ENCODE assay signal across 8 mouse cellular contexts in genomic region chr7:123964559-123965142, GRCm38 (mm10). TPM values are rescaled to one million over a fixed set of nuclear protein-coding genes. Genes with fewer than 3 reads are reported as not detected.
DNase-seq lines count a peak whose midpoint lies in the region; ATAC-seq lines count a peak whose summit lies in the region.

No protein-coding gene starts in this region.

- no peaks in the 10 kb centered on the region for H3K4me1 ChIP-seq in midbrain, embryonic 11.5 days (ENCODE audit: control insufficient read depth, insufficient read depth, low read length)
- H3K4me1 ChIP-seq in midbrain, embryonic 16.5 days (ENCODE audit: control insufficient read depth, insufficient read depth, low read length), result no peaks in the 10 kb centered on the region
- H3K4me1 ChIP-seq in embryonic facial prominence, embryonic 12.5 days, result no peaks in the 10 kb centered on the region

- no peak for DNase-seq in frontal cortex, postnatal 14 days (ENCODE audit: low spot score in 2 of 2)
- DNase-seq in midbrain, embryonic 11.5 days (ENCODE audit: low spot score, missing footprints), result peak; percentile 86
- peak; percentile 76 for DNase-seq in retina, postnatal 1 day
- DNase-seq in thymus, postnatal 14 days, result no peak
- DNase-seq in layer of hippocampus, postnatal 25 days (ENCODE audit: extremely low spot score in 1 of 2, low spot score in 1 of 2), result no peak

- no peak overlapping the region for H3K4me2 ChIP-seq in midbrain, embryonic 11.5 days
- no peak overlapping the region for H3K4me2 ChIP-seq in midbrain, embryonic 16.5 days (ENCODE audit: low read length)
- no peak overlapping the region for H3K4me2 ChIP-seq in embryonic facial prominence, embryonic 12.5 days (replicated peaks)

- H3K4me3 ChIP-seq in midbrain, embryonic 11.5 days (ENCODE audit: low read depth, low read length), result no peak overlapping the region
- H3K4me3 ChIP-seq in midbrain, embryonic 16.5 days (ENCODE audit: low read depth, low read length), result no peak overlapping the region
- H3K4me3 ChIP-seq in embryonic facial prominence, embryonic 12.5 days, result no peak overlapping the region

- no peak overlapping the region for H3K9ac ChIP-seq in midbrain, embryonic 11.5 days (ENCODE audit: low read length)
- H3K9ac ChIP-seq in midbrain, embryonic 16.5 days (ENCODE audit: low read depth, low read length), result no peak overlapping the region
- no peak overlapping the region for H3K9ac ChIP-seq in embryonic facial prominence, embryonic 12.5 days

- H3K9me3 ChIP-seq in midbrain, embryonic 11.5 days (ENCODE audit: control insufficient read depth, low read length), result no peaks in the 10 kb centered on the region
- H3K9me3 ChIP-seq in midbrain, embryonic 16.5 days (replicated peaks; ENCODE audit: control insufficient read depth, low read length, poor library complexity, severe bottlenecking), result 0 out of 2 replicates have a peak, but pooled peaks cover 2% of the 10 kb centered on the region
- H3K9me3 ChIP-seq in embryonic facial prominence, embryonic 12.5 days, result peaks cover 4% of the 10 kb centered on the region

- no peaks in the 10 kb centered on the region for H3K27me3 ChIP-seq in midbrain, embryonic 11.5 days (ENCODE audit: control insufficient read depth, insufficient read depth, low read length)
- H3K27me3 ChIP-seq in midbrain, embryonic 16.5 days (ENCODE audit: control insufficient read depth, insufficient read depth, low read depth, low read length), result no peaks in the 10 kb centered on the region
- no peaks in the 10 kb centered on the region for H3K27me3 ChIP-seq in embryonic facial prominence, embryonic 12.5 days

- H3K36me3 ChIP-seq in midbrain, embryonic 11.5 days (ENCODE audit: control insufficient read depth, insufficient read depth, low read length), result no peaks in the 10 kb centered on the region
- H3K36me3 ChIP-seq in midbrain, embryonic 16.5 days (ENCODE audit: control insufficient read depth, insufficient read depth, low read length), result no peaks in the 10 kb centered on the region
- H3K36me3 ChIP-seq in embryonic facial prominence, embryonic 12.5 days, result no peaks in the 10 kb centered on the region

- ATAC-seq in frontal cortex, adult (ENCODE audit: low TSS enrichment), result peak; percentile 59
- ATAC-seq in midbrain, embryonic 11.5 days (ENCODE audit: low FRiP score), result peak; percentile 58; the same call in 1 of the 2 replicates
- ATAC-seq in midbrain, embryonic 16.5 days, result no peak
- peak; percentile 67; the same call in 1 of the 2 replicates for ATAC-seq in embryonic facial prominence, embryonic 12.5 days (ENCODE audit: insufficient number of reproducible peaks, insufficient read depth, low FRiP score, low TSS enrichment)

- H3K27ac ChIP-seq in midbrain, embryonic 11.5 days (ENCODE audit: low read depth, low read length), result no peak overlapping the region
- no peak overlapping the region for H3K27ac ChIP-seq in midbrain, embryonic 16.5 days (ENCODE audit: low read length)
- H3K27ac ChIP-seq in embryonic facial prominence, embryonic 12.5 days, result no peak overlapping the region

- 55% methylated on average over 10 of the region's 10 CpGs for WGBS in midbrain, embryonic 11.5 days
- WGBS in midbrain, embryonic 16.5 days, result 51% methylated on average over 10 of the region's 10 CpGs
- WGBS in embryonic facial prominence, embryonic 12.5 days, result 53% methylated on average over 10 of the region's 10 CpGs

RNA-seq across cellular contexts. Expression of gene Hs3st4, which starts 18.0 kb away (rescaled TPM):
- 0.18 and 0.22 TPM in 2 replicates for polyA plus RNA-seq in midbrain, embryonic 11.5 days (2014; fragmentation: Nextera tagmentation; extraction: Ambion mirVana)
- polyA plus RNA-seq in midbrain, embryonic 16.5 days (2015; fragmentation: Nextera tagmentation; extraction: Ambion mirVana), result 19.5 and 20.3 TPM in 2 replicates
- polyA plus RNA-seq in embryonic facial prominence, embryonic 12.5 days (2016; fragmentation: Nextera tagmentation; extraction: Ambion mirVana), result 0.38 TPM in 2 replicates
- total RNA-seq in layer of hippocampus, postnatal 25 days (2021), result 10 to 100 TPM; 85.5 to 88.6 TPM

Comparison
In these comparisons a context has a peak if more than half of its experiments do, and no peak if none do; other contexts are left out.
1. RNA of gene Hs3st4, which starts 18.0 kb away (polyA plus RNA-seq): 19.5 to 20.3 TPM in midbrain, embryonic 16.5 days; 0.38 TPM in embryonic facial prominence, embryonic 12.5 days and 0.18 to 0.22 TPM in midbrain, embryonic 11.5 days; every median in the first group is over 10 times any median in the second.
2. DNase-seq: peak in midbrain, embryonic 11.5 days (single experiment) and retina, postnatal 1 day (single experiment); none in frontal cortex, postnatal 14 days (0 of 2), thymus, postnatal 14 days (single experiment) and layer of hippocampus, postnatal 25 days (0 of 2).